Mouse (Mus musculus) stomach, postnatal 0 days (tissue): ENCODE measurements at regions not wholly inside any gene's neighbourhood (a gene's known extent, or its start where the extent isn't known, plus 50 kb on each side); places are given as distances from the start of the nearest gene placed in this dataset.
"Not testable (repeated sequence)": the region's sequence is repeated elsewhere in the genome, so short reads cannot be mapped to it uniquely, and the experiment has no call there.

Experiments used
- ATAC-seq: fragments of 200-750 bp; cut with Nextera tagmentation; 2 replicates; pipeline ENCODE4 v1.8.0; 2017; ENCODE audit not compliant: low FRiP score, low TSS enrichment
- DNase-seq: peaks from one replicate; pipeline ENCODE4 v3.0.0-alpha.2; 2016; ENCODE audit warnings: low spot score
- H3K27ac ChIP-seq: fragments of 300-500 bp; sonication (generic); replicated peaks from 2 replicates; pipeline ENCODE4 v1.5.1; 2014; ENCODE audit warnings: mild to moderate bottlenecking, control low read depth
- H3K27me3 ChIP-seq: fragments of 300-500 bp; sonication (generic); 2 replicates; pipeline ENCODE4 v1.6.1; 2014; ENCODE audit warnings: low read length; ENCODE audit not compliant: control insufficient read depth, insufficient read depth
- H3K36me3 ChIP-seq: fragments of 300-500 bp; sonication (generic); 2 replicates; pipeline ENCODE4 v1.6.1; 2014; ENCODE audit warnings: low read length, mixed read lengths; ENCODE audit not compliant: control insufficient read depth, insufficient read depth
- H3K4me1 ChIP-seq: fragments of 300-500 bp; sonication (generic); replicated peaks from 2 replicates; pipeline ENCODE4 v1.6.1; 2014; ENCODE audit warnings: antibody characterized with exemption; ENCODE audit not compliant: control insufficient read depth, insufficient read depth
- H3K4me2 ChIP-seq: fragments of 300-500 bp; sonication (generic); replicated peaks from 2 replicates; pipeline ENCODE4 v1.6.1; 2014; ENCODE audit warnings: low read depth, mild to moderate bottlenecking, control low read depth, moderate library complexity
- H3K4me3 ChIP-seq: fragments of 300-500 bp; sonication (generic); 2 replicates; pipeline ENCODE4 v1.5.1; 2014; ENCODE audit warnings: low read depth, low read length, control low read depth
- H3K9ac ChIP-seq: fragments of 300-500 bp; sonication (generic); 2 replicates; pipeline ENCODE4 v1.6.1; 2014; ENCODE audit warnings: mild to moderate bottlenecking, low read length, control low read depth, mixed read lengths
- H3K9me3 ChIP-seq: fragments of 300-500 bp; sonication (generic); 2 replicates; pipeline ENCODE4 v1.6.1; 2016; ENCODE audit warnings: low read length; ENCODE audit not compliant: control insufficient read depth
- CTCF ChIP-seq: IDR thresholded peaks from 2 replicates; pipeline ENCODE4 v1.5.1; 2016; ENCODE audit warnings: antibody characterized with exemption, low read depth, mild to moderate bottlenecking, moderate library complexity
- EP300 ChIP-seq: optimal IDR thresholded peaks from 2 replicates; pipeline ENCODE3; 2016; ENCODE audit warnings: antibody characterized with exemption
- WGBS: fragments of 180-500 bp; shearing (Covaris S2); extraction: QIAGEN DNeasy Blood & Tissue Kit; methylation state at CpG from one replicate; pipeline ENCODE4 v1.1.7; 2014; 5-methylcytosine and 5-hydroxymethylcytosine counted together

DNA sequence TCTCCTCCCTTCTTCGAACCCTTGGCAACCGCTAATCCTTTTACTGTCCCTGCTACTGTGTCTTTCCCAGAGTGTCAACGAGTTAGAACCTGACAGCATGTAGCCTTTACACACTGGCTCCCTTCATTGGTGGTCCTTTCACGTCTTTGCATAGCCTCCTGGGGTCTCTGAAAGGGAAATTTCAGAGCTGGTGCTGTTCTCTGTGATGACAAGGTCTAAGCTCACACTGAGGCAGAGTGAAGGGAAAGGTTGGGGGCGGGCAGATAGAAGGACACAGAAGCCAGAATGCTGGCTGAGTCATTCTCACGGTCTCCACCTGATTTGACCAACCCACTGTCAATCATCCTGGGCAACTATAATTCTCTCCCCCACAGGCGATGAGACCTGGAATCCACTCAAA, 78.2 kb downstream of the Cd2 start:
- no peaks in the 10 kb centered on the region for H3K36me3 ChIP-seq
- 67% methylated on average over 7 of the region's 7 CpGs for WGBS
- TF ChIP-seq CTCF = no peak
- TF ChIP-seq EP300 = no peak
- H3K27me3 ChIP-seq = no peaks in the 10 kb centered on the region
- no peaks in the 10 kb centered on the region for H3K9me3 ChIP-seq
- no peak overlapping the region for H3K27ac ChIP-seq
- no peak overlapping the region for H3K9ac ChIP-seq
- peaks cover 3% of the 10 kb centered on the region for H3K4me1 ChIP-seq
- DNase-seq (no peak), ATAC-seq (no peak)
- no peak overlapping the region for H3K4me3 ChIP-seq
- H3K4me2 ChIP-seq = no peak overlapping the region

DNA sequence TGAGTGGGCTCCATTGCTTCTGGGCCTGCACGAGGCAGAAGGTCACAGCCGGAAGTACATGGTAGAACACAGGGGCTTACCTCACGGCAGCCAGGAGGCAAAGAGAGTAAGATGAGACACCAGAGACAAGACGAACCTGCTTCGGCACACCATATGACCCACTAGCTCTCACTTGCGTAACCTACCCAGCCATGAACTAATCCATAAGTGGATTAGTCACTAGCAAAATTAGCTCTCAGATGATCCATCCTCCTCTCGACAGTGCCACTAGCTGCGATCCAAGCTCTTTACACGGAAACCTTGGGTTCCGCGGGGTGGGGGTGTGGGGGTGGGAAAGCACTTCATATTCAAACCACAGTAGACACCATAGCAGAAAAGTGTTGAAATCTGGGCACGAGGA, 79.0 kb downstream of the Cd2 start:
- Histone ChIP-seq H3K4me2 (no peak overlapping the region), H3K36me3 (no peaks in the 10 kb centered on the region), H3K4me1 (peaks cover 3% of the 10 kb centered on the region), H3K27ac (no peak overlapping the region), H3K4me3 (no peak overlapping the region), H3K9me3 (no peaks in the 10 kb centered on the region), H3K27me3 (no peaks in the 10 kb centered on the region), H3K9ac (no peak overlapping the region)
- TF ChIP-seq EP300 (no peak), CTCF (no peak)
- WGBS = 78% methylated on average over 12 of the region's 12 CpGs
- DNase-seq (no peak), ATAC-seq (no peak)

DNA sequence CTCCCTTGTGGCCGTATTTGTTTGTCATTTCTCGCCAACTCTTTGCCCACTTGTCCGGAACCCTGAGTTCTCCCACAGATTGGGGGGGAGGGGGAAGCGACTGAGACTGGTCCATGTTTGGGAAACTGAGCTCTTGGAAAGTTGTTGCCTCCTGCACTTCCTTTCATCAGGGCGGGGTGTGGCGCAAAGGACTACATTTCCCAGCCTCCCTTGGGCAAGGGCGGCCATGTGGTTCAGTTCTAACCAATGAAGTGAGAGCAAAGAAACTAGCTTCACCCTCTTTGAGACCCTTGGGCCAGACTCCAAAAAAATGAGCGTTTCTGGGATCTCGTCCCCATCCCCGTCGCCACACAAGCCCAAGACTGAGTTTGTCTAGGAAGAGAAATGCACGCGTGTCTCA, 81.6 kb downstream of the Cd2 start:
- ATAC-seq, H3K27ac ChIP-seq: not testable (repeated sequence)

DNA sequence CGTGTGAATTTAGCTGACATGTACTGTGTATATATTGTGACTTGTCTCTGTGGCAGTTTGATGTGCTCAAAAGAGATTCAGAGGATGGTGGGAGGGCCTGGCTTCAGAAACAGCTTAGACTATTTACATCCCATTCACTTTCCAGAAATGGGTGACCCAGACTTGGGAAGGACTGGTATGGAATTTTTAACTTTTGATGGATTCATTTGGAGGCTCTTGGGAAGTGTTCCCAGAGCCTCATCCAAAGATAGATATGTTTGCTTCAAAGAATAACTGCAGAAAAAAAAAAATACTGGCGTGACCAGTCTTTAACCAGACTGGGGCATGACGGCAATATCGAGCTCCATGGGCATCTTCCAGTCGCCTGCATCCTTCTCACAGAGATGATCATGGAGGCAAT, 84.6 kb upstream of the Ptgfrn start:
- ATAC-seq = no peak
- H3K27ac ChIP-seq = no peak overlapping the region
- no peak overlapping the region for H3K4me2 ChIP-seq
- TF ChIP-seq CTCF = no peak
- no peak for TF ChIP-seq EP300
- H3K4me1 ChIP-seq = no peaks in the 10 kb centered on the region
- H3K36me3 ChIP-seq = no peaks in the 10 kb centered on the region
- no peak overlapping the region for H3K9ac ChIP-seq
- H3K27me3 ChIP-seq = no peaks in the 10 kb centered on the region
- H3K4me3 ChIP-seq = no peak overlapping the region
- H3K9me3 ChIP-seq = no peaks in the 10 kb centered on the region
- WGBS = 67% methylated on average over 5 of the region's 5 CpGs
- no peak for DNase-seq

More for the DNA sequence above, 81.6 kb downstream of the Cd2 start:
- not testable (repeated sequence) for DNase-seq, H3K4me1 ChIP-seq, H3K27me3 ChIP-seq, H3K9ac ChIP-seq, H3K36me3 ChIP-seq, H3K4me3 ChIP-seq, H3K4me2 ChIP-seq, H3K9me3 ChIP-seq
- WGBS = 96% methylated on average over 13 of the region's 13 CpGs

DNA sequence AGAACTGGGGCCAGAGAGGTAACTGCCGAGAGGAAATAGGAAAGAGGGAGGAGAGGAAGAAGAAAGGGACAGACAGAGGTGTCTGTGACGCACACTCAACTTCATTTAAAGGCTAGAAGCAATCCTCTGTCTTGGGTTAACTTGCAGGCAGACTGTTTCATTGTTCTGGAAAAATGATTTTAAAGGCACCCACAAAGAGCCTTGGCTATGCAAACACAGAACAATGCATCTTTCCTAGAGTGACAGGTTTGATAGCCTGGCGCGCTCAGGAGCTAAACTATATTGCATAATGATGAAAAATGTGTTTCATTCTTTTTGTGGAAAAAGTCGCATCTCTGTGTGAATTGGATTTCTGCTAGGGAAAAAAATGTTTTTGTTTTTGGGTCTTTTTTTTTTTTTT, 84.2 kb upstream of the Ptgfrn start:
- no peak overlapping the region for H3K4me3 ChIP-seq
- DNase-seq (no peak), ATAC-seq (no peak)
- no peaks in the 10 kb centered on the region for H3K4me1 ChIP-seq
- H3K36me3 ChIP-seq = no peaks in the 10 kb centered on the region
- H3K27ac ChIP-seq = no peak overlapping the region
- no peaks in the 10 kb centered on the region for H3K9me3 ChIP-seq
- H3K27me3 ChIP-seq = no peaks in the 10 kb centered on the region
- 42% methylated on average over 5 of the region's 5 CpGs for WGBS
- no peak overlapping the region for H3K4me2 ChIP-seq
- no peak for TF ChIP-seq EP300
- TF ChIP-seq CTCF = no peak
- H3K9ac ChIP-seq = no peak overlapping the region

DNA sequence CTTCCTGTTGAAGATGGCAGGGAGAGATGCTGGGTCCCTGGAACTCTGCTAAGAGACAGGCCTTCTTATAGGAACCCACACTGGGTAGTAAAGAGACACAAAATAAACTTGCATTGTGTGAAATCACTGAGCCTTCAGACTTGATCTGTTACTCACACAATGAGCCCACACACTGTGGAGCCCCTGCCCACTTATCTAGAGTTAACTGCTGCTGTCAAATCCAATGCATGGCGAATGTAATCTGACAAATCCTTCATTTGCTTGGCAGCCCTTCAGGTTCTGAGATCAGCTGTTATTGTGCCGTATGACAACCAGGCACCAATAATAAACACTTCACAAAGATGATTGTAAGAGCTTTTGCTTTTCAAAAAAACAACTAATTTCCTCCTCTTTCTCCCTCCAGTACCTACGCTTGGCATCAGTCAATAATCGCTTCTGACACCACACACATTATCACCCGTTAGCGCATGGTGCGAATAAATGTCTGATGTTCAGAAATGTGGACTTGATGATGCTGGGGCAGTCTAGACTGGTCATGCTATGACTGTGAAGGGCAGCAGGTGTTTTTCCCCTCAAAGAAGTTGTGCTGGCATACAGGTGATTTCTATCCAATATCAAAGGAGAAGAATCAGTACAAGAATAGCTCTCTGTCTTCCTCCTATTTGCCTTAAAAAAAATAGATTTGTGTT, 81.4 kb upstream of the Ptgfrn start:
- H3K4me1 ChIP-seq = no peaks in the 10 kb centered on the region
- 72% methylated on average over 7 of the region's 7 CpGs for WGBS
- no peak overlapping the region for H3K4me3 ChIP-seq
- H3K9ac ChIP-seq = no peak overlapping the region
- H3K27ac ChIP-seq = no peak overlapping the region
- no peak for ATAC-seq
- no peak for DNase-seq
- no peak for TF ChIP-seq CTCF
- TF ChIP-seq EP300 = no peak
- no peaks in the 10 kb centered on the region for H3K9me3 ChIP-seq
- H3K27me3 ChIP-seq = no peaks in the 10 kb centered on the region
- no peak overlapping the region for H3K4me2 ChIP-seq
- H3K36me3 ChIP-seq = no peaks in the 10 kb centered on the region
